Mouse (Mus musculus): Measurements from ENCODE around the gene Map4k3.

- TF ChIP-seq CTCF (conservative IDR thresholded peaks at IDR 0.05; ENCODE audit: low read length) (peak; percentile 80), POU5F1 (IDR thresholded peaks at IDR 0.05; ENCODE audit: borderline replicate concordance, low read length) (no peak)
Measured at GRCm38 (mm10) chr17:80560669-80561401, 167.4 kb downstream of the Map4k3 start.
